In the genomic region with DNA sequence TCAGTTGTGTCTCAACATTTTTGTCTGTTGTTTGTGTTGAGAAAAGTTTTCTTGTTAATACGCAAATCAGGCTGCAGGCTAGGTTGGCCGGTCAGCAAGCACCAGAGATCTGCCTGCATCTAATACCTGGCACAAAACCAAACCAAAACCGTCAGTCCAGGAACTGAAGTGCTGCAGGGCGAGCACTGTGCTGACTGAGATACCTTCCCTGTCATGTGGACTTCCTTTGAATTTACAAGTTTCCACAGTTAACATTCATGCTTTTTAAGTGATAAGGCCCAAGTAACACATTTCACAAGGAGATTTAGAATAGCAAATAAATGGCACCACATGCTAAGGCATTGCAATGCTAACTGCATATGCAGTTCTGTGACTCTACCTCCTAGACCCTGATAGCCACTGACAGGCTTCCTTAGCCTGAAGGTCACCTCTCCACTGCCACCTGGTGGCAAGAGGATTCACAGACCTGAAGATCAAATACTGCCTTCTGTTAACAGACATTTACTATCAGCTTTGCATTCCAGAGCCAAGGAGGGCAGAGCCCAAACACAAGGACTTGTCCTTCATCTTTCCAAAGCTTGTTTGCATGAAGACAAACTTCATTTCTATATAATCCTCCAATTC, we compare ENCODE assay signal across 8 mouse cellular contexts. TPM values are rescaled to one million over a fixed set of nuclear protein-coding genes. Genes with fewer than 3 reads are reported as not detected.
DNase-seq lines count a peak whose midpoint lies in the region; ATAC-seq and TF ChIP-seq lines count a peak whose summit lies in the region.

No protein-coding gene starts in this region.

- no peaks in the 10 kb centered on the region; the same call in 1 of the 2 replicates for H3K4me1 ChIP-seq in kidney, adult 2 months (ENCODE audit: control insufficient read depth, insufficient read depth, low read length)
- no peaks in the 10 kb centered on the region for H3K4me1 ChIP-seq in limb, embryonic 12.5 days (replicated peaks)

- no peak overlapping the region for H3K4me2 ChIP-seq in limb, embryonic 12.5 days

- no peak for TF ChIP-seq POLR2A in kidney, adult 2 months (IDR thresholded peaks at IDR 0.05; ENCODE audit: low read depth, low read length)

- no peaks in the 10 kb centered on the region for H3K36me3 ChIP-seq in kidney, adult 2 months (ENCODE audit: control insufficient read depth, insufficient read depth, low read length)
- no peaks in the 10 kb centered on the region for H3K36me3 ChIP-seq in limb, embryonic 12.5 days

- peak; percentile 61 for DNase-seq in urinary bladder, postnatal 25 days (ENCODE audit: low spot score)
- no peak for DNase-seq in urinary bladder, postnatal 10 days (ENCODE audit: low spot score)
- peak; percentile 90 for DNase-seq in embryo, embryonic 10.5 days (ENCODE audit: low spot score)
- DNase-seq in heart, adult 18-20 months: peak; percentile 66 to 85
- peak; percentile 73 for DNase-seq in kidney, adult 2 months
- DNase-seq in spleen, postnatal 4 days (ENCODE audit: low spot score in 2 of 2): peak; percentile 45 to 77

- no peak overlapping the region for H3K4me3 ChIP-seq in kidney, adult 2 months (ENCODE audit: insufficient read depth, low read depth, low read length)
- no peak overlapping the region for H3K4me3 ChIP-seq in limb, embryonic 12.5 days (replicated peaks)

- no peak overlapping the region for H3K27ac ChIP-seq in kidney, adult 2 months (ENCODE audit: insufficient read depth, low read depth, low read length)
- H3K27ac ChIP-seq in limb, embryonic 12.5 days: no peak overlapping the region

- TF ChIP-seq CTCF in kidney, adult 2 months (conservative IDR thresholded peaks at IDR 0.05; ENCODE audit: insufficient read depth, insufficient read length, low read depth, low read length): peak; percentile 91

- peak; percentile 81; the same call in 1 of the 2 replicates for ATAC-seq in limb, embryonic 12.5 days (ENCODE audit: insufficient number of reproducible peaks, insufficient read depth, low FRiP score, low TSS enrichment, low read depth)
- peak; percentile 90 for ATAC-seq in monocyte, adult 5-6 weeks (replicated peaks; ENCODE audit: insufficient number of reproducible peaks, low FRiP score, low TSS enrichment, poor library complexity, severe bottlenecking)

- WGBS in kidney, adult 2 months: 45% methylated on average over 4 of the region's 4 CpGs
- 78% methylated on average over 4 of the region's 4 CpGs for WGBS in limb, embryonic 12.5 days

- H3K9ac ChIP-seq in limb, embryonic 12.5 days (replicated peaks): no peak overlapping the region

- H3K9me3 ChIP-seq in limb, embryonic 12.5 days: no peaks in the 10 kb centered on the region

- H3K27me3 ChIP-seq in kidney, adult 2 months (replicated peaks; ENCODE audit: control insufficient read depth, insufficient read depth, low read length): no peaks in the 10 kb centered on the region
- H3K27me3 ChIP-seq in limb, embryonic 12.5 days: no peaks in the 10 kb centered on the region

RNA-seq across cellular contexts. Expression of a gene that starts 15.8 kb away (rescaled TPM):
- total RNA-seq in heart, adult 18-20 months (2021): 10 to 100 TPM; 39.7 to 46.7 TPM
- 7.0 and 7.3 TPM in 2 replicates for polyA plus RNA-seq in kidney, adult 2 months (2012; rRNA removed)
- 11.6 and 12.4 TPM in 2 replicates for polyA plus RNA-seq in limb, embryonic 12.5 days (2016; fragmentation: Nextera tagmentation; extraction: Ambion mirVana)
- 109 to 116 TPM (median 115 TPM) in 3 replicates for total RNA-seq in monocyte, adult 5-6 weeks (2017)
